Mouse (Mus musculus): ENCODE measurements around the gene Oxld1.
"Not testable (repeated sequence)": the region's sequence is repeated elsewhere in the genome, so short reads cannot be mapped to it uniquely, and the experiment has no call there.

The Oxld1 gene

DNA sequence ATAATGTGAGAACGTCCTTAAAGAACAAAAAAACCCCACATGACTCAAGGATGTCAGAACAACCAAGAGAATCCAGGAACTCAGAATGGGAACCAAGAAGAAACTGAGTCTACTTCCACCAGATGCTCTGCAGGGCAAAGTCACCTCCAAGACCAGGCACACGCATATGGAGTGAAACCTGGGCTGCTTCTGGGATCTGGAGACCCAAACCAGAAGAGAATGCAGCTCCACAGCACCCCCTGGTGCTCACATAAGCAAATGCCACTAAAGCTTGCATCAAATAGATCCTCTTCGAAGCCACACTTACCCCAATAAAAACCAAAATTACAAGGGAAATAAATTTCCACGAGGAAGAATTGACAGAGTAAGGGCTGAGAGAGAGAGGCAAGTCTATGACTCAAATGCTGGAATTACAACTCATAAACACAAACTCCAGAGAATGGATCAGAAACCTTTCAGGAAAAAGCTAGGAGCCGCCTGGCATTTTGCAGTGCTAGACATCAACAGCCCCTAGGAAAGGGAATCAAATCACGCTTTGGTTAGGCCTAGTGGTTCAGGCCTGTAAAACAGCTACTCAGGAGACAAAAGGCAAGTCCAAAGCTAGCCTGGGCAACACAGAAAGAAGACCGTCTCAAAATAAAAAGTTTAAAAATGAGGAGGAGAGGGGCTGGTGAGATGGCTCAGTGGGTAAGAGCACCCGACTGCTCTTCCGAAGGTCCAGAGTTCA, 34.1 kb downstream of the Oxld1 start:
- in situ Hi-C loops (cut with MboI), result no loop called here

DNA sequence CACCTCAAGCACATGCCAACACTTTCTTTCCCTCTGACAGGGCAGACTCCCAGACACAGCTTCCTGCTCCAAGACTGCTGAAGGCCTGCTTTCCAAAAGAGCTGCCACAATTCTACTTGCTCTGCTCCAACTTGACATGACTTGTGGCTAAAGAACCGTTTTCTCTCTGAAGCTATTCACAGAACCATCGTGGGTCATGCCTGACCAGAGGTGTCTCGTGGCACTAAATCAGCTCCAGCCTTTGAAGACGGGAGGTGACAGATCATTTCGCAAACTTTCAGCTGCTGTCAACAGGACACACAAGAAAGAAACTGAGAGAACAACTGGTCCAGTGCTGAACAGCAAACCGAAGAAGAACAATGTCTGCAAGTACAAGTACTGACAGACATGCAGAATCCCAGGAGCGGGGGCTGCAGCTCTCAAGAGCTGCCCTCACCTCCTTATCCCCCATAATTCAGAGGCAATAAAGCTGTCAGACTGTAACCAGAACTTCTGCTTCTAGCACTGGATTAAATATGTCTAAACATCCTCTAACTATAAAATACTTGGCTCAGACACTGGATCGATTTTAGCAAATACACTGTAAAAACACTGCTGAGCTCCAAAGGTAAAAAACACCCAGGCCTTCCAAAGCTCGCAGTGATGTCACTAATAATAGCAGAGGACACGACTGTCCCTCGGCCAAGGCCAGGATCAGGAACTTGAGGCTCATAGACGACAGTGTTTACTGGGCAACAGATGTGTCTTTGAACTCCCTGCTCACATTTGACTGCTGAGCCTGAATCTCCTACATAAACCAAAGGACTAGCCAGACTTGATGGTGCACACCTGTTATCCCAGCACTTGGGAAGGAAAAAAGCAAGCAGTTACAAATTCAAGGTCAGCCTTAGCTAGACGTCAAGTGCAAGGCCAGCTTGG, 35.0 kb downstream of the Oxld1 start:
- in situ Hi-C loops (cut with MboI), result no loop called here

DNA sequence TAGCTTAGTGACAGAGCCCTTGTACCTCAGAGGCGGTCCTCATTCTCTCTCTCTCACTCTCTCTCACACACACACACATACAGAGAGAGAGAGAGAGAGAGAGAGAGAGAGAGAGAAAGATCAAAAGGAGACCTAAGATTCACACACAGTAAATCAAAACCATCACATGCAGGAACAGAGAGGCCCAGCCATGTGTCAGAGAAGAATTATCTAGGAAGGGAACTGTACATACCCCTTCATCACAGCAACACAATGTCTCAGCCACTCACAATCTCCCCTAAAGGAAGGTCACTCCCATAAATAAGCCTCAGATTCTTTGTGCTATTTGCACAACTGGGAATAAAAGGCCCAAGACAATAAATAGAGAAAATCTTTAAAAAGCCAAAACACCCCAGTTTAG, 39.3 kb downstream of the Oxld1 start:
- in situ Hi-C loops (cut with MboI), result no loop called here

DNA sequence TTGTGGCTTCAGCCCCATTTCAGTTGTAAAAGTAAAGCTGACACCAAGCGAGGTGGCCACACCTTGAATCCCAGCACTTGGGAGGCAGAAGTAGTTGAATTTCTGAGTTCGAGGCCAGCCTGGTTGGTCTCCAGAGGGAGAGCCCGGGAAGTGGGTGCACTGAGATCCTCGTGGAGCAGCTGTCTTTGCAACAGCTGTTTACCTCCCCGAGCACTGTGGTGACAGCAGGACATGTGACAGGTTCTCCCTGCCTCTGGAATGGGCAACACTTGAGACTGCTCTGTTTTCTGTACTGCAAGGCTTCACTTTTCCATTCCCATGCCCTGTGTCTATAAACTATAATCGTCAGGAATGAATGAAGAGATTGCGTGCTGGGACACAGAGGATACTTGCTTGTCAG, 40.0 kb downstream of the Oxld1 start:
- in situ Hi-C loops (cut with MboI), result no loop called here

DNA sequence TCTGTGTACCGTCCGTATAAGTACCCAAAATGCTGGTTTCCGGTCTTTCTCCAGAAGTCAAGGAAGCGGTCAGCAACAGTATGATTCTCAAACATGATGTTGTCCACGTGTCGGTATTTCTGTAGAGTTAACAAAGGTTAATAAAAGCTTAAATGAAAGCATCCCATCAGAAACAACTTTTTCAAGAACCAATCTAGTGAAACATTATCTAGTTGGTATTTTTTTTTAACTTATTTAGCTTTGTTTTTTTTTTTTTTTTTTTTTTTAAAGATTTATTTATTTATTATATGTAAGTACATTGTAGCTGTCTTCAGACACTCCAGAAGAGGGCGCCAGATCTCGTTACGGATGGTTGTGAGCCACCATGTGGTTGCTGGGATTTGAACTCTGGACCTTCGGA, 44.2 kb downstream of the Oxld1 start:
- in situ Hi-C loops (cut with MboI), result not testable (repeated sequence)
